Mouse (Mus musculus): ENCODE measurements around the gene Phex. TPM values are rescaled to one million over a fixed set of nuclear protein-coding genes. Genes with fewer than 3 reads are reported as not detected.

The Phex gene
- under 1 TPM; 0.42 to 0.44 TPM for total RNA-seq (2023)

GRCm38 (mm10) chrX:157415212-157415611 is at the start of gene Phex:
TSS of gene Phex (minus strand) at chrX:157415312.

Other genes starting within 250 kb of the Phex start
- 10 to 100 TPM; 58.7 to 60.8 TPM for gene Sms, start 77.0 kb upstream of the Phex start, total RNA-seq (2023)
- 1 to 10 TPM; 3.9 to 4.3 TPM for gene Yy2, start 153.7 kb upstream of the Phex start, total RNA-seq (2023)
- gene Mbtps2, start 183.4 kb upstream of the Phex start, total RNA-seq (2023) = 10 to 100 TPM; 17.7 to 23.4 TPM

Data from B cell, adult 67 days (primary cell).